Mouse (Mus musculus): Measurements from ENCODE around the gene Fth1.
"Not testable (repeated sequence)": the region's sequence is repeated elsewhere in the genome, so short reads cannot be mapped to it uniquely, and the experiment has no call there.

The Fth1 gene

GRCm38 (mm10) chr19:9964205-9964916 lies 16.0 kb upstream of the Fth1 start:
- no peak for DNase-seq (ENCODE audit: low spot score)

GRCm38 (mm10) chr19:9966096-9966867 lies 14.1 kb upstream of the Fth1 start:
- no peak for DNase-seq (ENCODE audit: low spot score)

GRCm38 (mm10) chr19:9968081-9968787 lies 12.2 kb upstream of the Fth1 start:
- no peak for DNase-seq (ENCODE audit: low spot score)

GRCm38 (mm10) chr19:9974853-9975252 lies 5.5 kb upstream of the Fth1 start:
- not testable (repeated sequence) for DNase-seq (ENCODE audit: low spot score)

- DNase-seq (ENCODE audit: low spot score) = no peak
Observed at GRCm38 (mm10) chr19:9977085-9977484, 3.3 kb upstream of the Fth1 start.

GRCm38 (mm10) chr19:9978431-9978951 lies 1.9 kb upstream of the Fth1 start:
- peak; percentile 88 for DNase-seq (ENCODE audit: low spot score)

GRCm38 (mm10) chr19:9979156-9979555 lies 1.2 kb upstream of the Fth1 start:
- no peak for DNase-seq (ENCODE audit: low spot score)

GRCm38 (mm10) chr19:9981621-9982020 lies 1.2 kb downstream of the Fth1 start:
- no peak for DNase-seq (ENCODE audit: low spot score)

GRCm38 (mm10) chr19:9982151-9982851 lies 1.9 kb downstream of the Fth1 start:
- peak; percentile 97 for DNase-seq (ENCODE audit: low spot score)

GRCm38 (mm10) chr19:9982852-9983542 lies 2.6 kb downstream of the Fth1 start:
- peak; percentile 79 for DNase-seq (ENCODE audit: low spot score)

GRCm38 (mm10) chr19:9984111-9985055 lies 4.0 kb downstream of the Fth1 start:
- DNase-seq (ENCODE audit: low spot score) = no peak

- no peak for DNase-seq (ENCODE audit: low spot score)
Observed at GRCm38 (mm10) chr19:9985190-9985899, 4.9 kb downstream of the Fth1 start.

GRCm38 (mm10) chr19:9985900-9986421 lies 5.6 kb downstream of the Fth1 start:
- no peak for DNase-seq (ENCODE audit: low spot score)

- no peak for DNase-seq (ENCODE audit: low spot score)
Observed at GRCm38 (mm10) chr19:9987192-9987591, 6.8 kb downstream of the Fth1 start.

GRCm38 (mm10) chr19:9987593-9987992 lies 7.2 kb downstream of the Fth1 start:
- DNase-seq (ENCODE audit: low spot score) = no peak

GRCm38 (mm10) chr19:9989171-9989883 lies 8.9 kb downstream of the Fth1 start:
- DNase-seq (ENCODE audit: low spot score) = no peak

GRCm38 (mm10) chr19:9989884-9990256 lies 9.5 kb downstream of the Fth1 start:
- DNase-seq (ENCODE audit: low spot score) = no peak

- DNase-seq (ENCODE audit: low spot score) = peak; percentile 87
Observed at GRCm38 (mm10) chr19:9991304-9991703, 10.9 kb downstream of the Fth1 start.

Data from c-Kit-positive CD71-positive TER-119-positive erythroid progenitor cells, embryonic 14.5 days (primary cell).